Mouse (Mus musculus): Measurements from ENCODE around the gene Akap7.
A peak's percentile ranks its signal among the peaks of the same experiment; 100 is the strongest.

Akap7 gene

DNA sequence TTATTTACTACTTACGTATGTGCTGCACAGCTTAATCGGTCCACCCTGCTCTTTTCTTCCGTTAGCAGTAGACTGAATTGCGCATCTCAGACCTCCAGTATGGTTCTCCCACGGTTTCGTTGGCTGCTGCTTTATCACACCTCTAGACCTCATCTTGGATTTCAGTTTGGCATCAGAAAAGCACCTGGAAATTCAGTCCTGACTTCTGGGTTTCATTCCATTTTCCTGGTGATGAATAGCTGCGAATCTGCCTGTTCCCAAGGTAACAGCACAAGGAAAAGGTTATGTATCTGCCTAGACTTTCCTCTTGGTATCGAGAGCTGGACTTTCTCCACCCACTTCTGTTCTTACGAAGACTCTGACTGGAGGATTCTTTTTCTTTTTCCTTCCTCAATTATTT lies at the start of gene Akap7:
Akap7 (minus strand) TSS at position 101 of the 400 bp plus-strand sequence.
- DNase-seq (ENCODE audit: low read depth, low spot score) = no peak

DNA sequence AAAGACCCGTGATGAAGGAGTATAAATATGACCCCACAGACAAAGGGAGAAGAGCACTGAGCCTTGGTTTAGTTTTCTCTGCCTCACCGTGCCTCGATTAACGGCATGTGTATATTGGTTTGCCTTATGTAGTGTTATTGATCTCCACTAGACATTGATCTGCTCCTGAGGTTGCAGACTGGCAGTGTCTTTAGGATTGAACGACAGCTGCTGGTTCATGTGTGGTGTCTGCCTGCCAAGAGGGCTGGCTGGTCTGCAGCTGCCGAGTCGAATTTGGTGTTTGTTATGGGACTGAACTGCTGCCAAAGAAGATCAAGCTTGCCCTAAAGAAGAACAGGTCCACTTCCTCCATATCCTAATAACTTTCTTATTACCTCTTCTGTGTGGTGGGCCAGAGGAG lies 46.7 kb upstream of the Akap7 start:
- DNase-seq (ENCODE audit: low read depth, low spot score) = no peak

DNA sequence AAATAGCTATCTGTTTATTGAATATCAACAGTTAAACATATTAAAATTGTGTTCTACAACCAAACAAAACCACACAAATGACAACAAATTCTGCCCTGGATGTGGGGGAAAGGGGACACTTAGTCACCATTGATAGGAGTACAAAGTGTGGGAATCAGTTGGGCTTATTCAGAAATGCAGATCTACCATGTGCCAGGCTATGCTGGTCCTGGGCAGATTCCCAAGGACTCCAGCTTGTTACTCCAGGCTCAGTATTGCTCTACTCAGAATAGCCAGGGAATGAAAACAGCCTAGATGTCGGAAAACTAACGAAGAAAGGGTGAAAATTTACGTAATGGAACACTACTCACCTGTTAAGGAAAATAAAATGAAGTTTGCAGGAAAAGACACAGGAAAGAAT lies 46.3 kb upstream of the Akap7 start:
- DNase-seq (ENCODE audit: low read depth, low spot score) = no peak

DNA sequence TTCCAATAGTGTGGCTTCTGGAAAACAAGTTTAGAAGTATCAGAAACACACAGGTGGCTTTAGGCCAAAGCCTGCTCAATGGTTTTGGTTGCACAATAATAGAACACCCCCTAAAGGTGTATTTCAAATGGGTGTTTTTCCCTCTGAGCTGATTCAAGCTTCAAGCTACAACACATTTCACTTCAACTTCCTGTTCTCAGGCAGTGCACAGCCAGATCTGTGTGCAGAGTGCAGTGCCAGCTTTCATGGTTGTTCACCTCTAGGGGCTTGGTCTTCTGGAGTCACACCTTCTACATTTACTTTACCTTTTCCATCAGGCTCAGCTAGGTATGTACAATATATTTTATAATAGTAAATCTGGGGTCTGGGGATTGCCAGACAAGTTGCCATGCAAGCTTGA lies 35.1 kb upstream of the Akap7 start:
- DNase-seq (ENCODE audit: low read depth, low spot score) = no peak

DNA sequence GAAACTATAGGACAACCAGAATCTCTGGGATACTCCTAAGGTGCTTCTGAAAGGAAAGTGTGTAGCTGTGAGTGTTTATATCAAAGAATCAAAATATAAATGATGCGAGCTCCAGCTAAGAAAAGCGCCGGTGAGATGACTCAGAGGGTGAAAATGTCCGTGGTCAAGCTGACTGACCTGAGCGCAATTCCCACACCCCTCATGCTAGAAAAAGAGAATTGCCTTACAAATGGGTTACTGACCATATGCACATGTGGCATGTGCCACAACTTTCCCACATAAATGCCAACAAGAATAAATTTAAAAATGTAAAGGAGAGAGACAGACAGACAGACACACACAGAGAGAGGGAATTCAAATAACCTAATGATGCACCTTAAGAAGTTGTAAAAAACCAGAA lies 33.0 kb upstream of the Akap7 start:
- DNase-seq (ENCODE audit: low read depth, low spot score) = no peak

DNA sequence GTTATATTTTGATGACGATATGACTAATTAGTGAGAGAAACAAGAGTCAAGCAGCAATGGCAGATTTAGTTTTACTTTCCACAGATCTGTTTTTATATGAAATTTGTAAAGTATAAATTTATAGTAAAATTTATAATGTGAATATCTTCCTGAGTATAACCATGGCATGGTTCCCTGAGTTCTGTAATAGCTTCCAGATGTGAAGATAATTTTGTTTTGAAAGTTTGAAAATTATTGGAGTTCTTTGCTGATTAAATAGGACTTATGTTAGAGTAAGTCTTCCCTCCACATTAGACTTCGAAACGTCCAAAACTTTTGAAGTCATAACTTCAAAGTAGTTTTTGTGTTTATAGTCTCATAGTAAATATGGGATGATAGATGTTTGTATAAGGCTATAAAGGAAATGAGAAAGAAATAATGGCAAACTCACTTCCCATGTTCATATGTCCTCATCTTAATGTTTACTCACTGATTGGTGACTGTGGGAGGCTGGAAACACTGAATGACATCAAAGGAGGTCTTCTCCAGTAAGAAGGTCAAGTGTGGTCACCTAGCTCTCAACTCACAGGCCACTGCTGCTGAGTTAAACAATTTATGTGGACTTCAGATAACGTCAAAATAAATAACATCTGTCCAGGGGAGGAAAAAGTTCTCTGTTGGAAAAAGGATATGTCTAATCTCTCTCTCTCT lies 25.9 kb upstream of the Akap7 start:
- DNase-seq (ENCODE audit: low read depth, low spot score) = no peak

DNA sequence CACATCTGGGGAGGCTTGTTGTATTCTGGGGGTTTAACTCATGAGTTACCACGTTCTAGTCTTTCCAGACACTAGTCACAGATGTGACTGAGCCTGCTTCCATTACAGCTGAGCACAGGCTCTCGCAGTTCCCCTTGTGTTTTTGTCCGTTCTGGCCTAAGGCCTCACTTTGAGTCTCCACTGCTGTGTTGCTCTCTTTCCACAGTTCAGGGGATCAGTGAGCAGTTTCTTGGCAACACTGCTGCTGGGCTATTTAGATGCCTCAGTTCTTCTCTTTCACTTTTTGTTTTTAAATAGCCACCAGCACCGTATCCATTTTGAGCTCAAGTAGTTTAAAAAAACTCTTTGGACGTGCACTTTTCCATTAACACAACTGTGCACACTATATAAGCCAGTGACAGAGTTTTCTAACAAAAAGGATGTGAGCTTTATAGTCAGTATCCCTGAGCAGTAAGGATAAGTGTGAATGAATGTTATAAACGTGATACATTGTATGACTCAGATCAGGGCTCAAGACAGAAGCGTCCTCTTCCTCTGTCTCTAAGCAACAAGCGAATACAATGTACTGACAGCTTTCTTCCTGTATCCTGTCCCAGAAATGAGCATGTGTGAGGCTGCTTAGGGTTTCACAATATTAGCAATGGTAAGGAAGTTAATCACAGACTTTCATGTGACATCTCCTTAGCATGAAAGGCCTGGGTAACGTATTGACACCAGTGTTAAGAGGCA lies 23.8 kb upstream of the Akap7 start:
- DNase-seq (ENCODE audit: low read depth, low spot score) = no peak

DNA sequence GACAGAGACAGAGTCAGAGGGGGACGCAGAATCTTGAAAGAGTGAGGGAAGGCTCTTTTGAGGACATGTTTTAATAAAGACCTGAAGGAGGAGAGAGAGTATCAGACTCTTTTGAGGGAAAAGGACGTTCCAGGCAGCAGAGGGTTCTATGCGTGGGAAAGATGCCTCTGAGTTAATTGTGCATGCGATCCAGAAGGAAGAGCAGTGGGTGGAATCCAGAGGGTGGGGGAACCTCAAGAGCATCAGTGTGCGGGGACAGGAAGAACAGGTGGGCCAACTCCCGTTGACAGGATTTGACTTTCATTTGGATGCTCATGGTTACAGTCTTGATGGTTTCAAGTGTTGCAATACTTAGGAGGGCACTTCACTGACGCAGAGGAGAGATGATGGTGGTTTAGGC lies 22.4 kb upstream of the Akap7 start:
- no peak for DNase-seq (ENCODE audit: low read depth, low spot score)

DNA sequence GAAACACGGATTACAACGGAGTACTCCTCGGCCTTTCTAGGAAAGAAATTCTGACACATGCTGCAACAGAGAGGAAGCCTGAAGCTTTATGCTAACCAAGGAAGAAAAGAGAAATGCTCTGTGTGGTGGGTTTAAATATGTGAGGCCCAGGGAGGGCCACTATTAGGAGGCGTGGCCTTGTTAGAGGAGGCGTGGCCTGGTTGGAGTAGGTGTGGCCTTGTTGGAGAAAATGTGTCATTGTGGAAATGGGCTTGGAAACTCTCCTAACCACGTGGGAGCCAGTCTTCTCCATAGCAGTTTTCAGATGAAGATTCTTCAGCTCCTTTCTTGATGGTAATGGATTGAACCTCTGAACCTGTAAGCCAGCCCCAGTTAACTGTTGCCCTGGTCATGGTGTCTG lies 19.8 kb upstream of the Akap7 start:
- DNase-seq (ENCODE audit: low read depth, low spot score) = no peak

DNA sequence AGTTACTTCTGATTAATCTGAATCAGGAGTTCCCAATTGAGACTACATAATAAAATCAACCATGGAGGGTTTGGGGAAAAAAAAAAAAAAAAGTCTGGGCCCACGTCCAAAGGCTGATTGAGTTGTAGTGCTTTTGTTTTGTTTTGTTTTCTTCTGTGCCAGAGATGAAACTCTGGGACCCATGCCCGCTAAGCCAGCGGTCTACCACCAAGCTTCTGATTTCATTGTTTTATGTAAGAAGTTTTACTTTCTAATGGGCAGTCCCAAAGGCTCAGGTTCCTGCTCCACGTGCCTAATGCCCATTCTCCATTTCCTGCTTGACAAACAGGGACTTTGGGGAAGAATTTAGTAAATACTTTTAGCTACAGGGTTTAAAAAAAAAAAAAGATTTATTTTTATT lies 18.0 kb upstream of the Akap7 start:
- DNase-seq (ENCODE audit: low read depth, low spot score) = no peak

DNA sequence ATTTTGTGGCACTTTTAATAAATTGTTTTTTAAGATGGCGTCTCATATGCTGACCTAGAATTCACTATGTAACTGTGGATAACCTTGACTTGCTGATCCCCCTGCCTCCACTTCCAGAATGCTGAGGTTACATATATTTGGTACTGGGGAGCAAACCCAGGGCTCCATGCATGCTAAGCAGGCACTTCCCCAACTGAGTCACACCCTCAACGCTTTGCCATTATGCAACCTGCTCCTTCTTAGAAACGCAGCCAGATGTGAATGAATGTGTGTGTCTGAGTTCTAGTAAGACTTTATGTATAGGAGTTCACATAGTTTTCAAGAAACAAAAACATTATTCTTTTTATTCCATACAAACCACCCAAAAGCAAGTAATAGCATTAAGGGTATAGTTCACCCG lies 13.5 kb upstream of the Akap7 start:
- no peak for DNase-seq (ENCODE audit: low read depth, low spot score)

DNA sequence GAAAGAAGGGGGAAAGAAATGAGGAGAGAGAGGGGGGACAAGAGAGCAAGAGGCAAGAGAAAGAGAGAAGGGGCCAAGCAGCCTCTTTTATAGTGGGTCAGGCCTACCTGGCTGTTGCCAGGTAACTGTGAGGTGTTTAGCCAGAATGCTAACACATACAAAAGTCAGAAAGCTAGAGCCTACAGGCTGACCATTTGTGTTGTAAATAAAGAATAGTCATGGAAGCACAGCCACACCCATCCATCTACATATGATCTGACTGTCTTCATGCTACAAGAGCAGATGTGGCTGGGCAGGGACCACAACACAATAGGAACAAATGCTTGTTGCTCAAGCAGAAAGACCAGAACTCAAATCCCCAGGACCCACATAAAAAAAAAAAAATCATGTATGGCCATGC lies 11.9 kb upstream of the Akap7 start:
- DNase-seq (ENCODE audit: low read depth, low spot score) = no peak

DNA sequence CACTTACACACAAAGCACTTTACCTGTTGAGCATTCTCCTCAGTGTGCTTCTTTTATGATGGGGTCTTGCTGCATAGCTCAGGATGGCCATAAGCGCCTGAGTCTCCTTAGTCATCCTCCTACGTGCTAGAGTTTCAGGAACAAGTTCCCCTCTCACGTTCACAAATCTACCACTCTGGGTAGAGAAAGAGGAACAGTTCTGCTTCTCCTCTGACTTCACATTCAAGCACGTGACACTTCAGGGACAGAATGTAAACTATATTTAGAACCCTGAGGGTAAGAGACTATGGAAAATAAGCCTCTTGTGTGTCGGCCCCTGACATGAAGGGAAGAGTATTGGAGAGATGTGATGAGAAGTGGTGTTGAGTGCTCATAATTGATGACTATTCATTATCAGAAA lies 10.7 kb upstream of the Akap7 start:
- no peak for DNase-seq (ENCODE audit: low read depth, low spot score)

DNA sequence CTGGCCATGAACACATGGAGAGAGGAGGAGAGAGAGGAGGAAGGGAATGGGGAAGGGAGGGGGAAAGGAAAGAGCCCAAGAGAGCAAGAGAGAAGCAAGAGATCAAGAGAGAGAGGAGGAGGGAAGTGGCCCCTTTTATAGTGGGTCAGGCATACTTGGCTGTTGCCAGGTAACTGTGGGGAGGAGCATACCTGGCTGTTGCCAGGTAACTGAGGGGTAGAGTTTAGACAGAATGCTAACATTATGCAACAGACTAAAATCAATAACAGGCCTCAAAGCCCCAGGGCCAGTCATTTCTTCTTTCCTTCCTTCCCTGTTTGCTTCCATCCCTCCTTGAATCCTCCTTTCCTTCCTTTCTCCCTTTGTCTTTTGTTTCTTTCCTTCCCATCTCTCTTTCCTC lies 10.0 kb upstream of the Akap7 start:
- DNase-seq (ENCODE audit: low read depth, low spot score) = no peak

DNA sequence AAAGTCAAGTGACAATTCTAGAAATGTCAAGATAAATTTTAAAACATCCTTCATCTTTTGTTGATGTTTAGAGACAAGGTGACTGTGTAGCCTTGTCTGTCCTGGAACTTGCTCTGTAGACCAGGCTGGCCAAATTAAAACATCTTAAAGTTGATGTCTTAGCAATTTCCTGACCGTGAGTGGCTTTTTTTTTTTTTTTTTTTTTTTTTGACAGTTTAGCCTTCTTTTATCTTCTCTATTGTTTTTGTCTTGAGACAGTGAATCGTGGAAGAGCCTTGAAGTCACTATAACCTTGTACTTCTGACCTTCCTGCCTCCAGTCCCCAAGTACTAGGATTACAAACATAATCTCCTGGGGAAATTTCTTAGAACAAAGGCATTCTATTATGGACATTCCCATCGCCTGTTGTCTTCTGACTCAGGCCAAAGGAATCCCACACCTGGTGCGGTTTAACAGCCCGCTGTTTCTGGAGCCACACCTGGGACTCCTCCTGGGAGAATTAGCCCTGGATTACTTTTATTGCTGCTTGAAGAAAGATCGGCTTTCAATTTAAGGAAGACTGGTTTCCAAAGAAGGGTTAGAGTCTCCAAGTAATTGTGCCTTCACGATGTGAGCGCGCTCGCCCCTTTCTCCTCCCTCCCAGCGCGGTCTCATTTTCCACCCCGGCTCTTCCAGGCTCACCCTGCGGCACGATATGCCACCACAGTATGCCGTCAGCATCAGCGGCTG lies 6.3 kb upstream of the Akap7 start:
- DNase-seq (ENCODE audit: low read depth, low spot score) = peak; percentile 67

DNA sequence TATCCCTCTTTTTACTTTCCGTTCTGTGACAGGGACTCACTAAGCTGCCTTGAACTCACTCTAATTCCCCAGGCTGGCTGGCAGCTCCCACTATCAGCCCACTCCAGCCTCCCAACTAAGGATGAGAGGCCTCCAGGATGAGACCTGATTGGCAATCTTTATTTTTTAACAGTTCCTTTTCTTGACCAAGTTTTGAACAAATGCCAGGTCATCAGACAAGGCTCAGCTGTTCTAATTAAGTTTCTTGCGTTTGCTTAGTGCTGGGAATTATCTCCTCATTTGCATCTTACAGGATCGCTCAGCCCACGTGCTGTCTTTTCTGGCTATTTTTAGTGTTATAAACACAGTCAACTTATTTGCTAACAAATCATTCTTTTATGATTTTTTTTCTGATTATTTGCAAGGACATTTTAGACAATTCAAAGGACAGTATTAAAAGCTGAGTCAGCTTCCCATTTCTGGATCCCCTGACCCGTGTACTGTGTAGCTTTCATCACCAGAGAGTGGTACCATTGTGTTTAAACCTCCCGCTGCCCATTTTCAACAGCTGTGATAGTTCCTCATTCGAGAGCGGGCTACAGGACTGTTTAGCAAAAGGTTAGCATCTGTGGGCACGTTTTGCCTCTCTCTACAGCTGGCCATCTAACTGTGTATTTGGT lies 4.0 kb upstream of the Akap7 start:
- DNase-seq (ENCODE audit: low read depth, low spot score) = no peak

DNA sequence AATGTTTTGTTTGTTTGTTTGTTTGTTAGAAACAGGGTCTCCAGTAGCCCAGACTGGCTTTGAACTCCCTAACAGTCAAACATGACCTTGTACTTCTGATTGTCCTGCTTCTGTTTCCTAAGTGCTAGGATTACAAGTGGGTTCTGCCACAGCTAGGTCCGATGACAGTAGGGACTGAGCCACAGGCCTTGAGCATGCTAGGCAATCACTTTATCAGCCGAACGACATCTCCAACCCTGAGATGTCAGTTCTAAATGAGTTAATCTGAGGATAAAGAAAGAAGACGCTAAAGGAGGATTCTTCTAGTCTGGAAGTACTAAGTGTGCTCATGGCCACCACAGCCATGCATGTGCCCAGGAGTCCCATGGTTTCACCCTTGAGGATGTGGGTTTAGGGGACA lies 3.1 kb upstream of the Akap7 start:
- no peak for DNase-seq (ENCODE audit: low read depth, low spot score)

DNA sequence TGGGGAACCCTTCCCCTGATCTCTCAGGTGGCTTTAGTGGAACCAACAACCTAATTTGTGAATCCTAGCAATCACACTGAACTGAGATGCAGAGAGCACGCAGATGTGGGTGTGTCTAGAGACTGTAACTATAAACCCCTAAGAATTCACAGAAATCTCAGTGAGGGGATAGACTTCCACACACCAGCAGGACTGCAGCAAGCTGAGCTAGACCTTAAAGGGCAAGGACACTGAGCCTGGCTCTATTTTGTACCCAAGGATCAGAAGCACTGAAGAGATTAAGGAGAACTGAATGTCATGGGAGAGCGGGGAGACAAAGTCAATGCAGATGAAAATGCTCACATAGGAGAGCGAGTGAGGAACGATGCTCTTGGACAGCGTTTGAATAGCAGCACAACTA lies 2.3 kb upstream of the Akap7 start:
- DNase-seq (ENCODE audit: low read depth, low spot score) = no peak

DNA sequence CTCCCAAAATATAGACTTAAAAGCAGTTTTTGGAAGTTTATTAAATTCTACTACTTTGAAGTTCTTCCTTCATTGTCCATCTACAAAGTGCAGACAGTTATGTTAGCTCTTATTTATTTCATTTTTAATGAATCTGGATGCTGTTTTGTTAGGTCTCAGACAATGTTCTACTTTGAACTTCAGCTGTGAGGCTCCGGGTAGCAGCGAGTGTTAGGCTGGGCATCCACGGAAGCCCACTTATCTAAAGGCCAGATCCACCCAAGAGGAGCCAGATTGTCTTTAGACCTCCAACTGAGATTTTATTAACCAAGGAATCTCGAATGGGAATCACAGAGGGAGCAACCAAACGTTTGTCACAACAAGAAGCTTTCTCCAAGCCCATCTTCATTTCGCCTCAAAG lies 2.5 kb downstream of the Akap7 start:
- DNase-seq (ENCODE audit: low read depth, low spot score) = no peak

DNA sequence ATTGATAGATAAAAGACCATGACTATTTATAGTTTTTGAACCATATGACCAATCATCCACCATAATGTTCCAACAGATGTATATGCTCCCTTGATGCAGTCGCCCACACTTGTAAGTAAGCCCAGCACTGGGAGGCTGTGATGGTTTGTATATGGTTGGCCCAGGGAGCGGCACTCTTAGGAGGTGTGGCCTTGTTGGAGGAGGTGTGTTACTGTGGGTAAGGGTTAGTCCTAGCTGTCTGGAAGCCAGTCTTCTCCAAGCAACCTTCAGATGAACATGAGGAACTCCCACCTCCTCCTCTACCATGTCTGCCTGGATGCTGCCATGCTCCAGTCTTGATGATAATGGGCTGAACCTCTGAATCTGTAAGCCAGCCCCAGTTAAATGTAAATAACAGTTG lies 3.1 kb downstream of the Akap7 start:
- DNase-seq (ENCODE audit: low read depth, low spot score) = no peak

DNA sequence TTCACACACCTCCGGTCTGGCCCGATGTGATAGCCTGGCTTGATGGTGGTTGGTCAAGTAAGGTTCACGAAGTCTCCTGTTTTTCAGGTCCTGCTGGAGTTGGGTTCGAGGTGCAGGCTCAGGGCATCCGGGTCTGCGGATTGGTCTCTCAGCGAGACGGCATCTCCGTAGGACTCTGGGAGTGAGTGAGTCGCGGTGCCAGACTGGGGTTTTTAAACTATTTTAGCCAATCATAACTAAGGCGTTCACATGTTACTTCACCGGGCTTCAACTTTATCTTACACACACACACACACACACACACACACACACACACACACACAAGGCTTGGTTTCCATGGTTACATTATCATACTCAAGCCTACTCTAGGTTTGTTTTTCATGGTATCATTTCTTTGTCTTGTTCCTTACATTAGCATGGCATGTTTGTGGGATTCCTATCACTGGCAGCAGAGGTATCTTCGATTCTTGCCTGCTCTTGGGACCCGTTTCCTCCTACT lies 8.6 kb downstream of the Akap7 start:
- no peak for DNase-seq (ENCODE audit: low read depth, low spot score)

DNA sequence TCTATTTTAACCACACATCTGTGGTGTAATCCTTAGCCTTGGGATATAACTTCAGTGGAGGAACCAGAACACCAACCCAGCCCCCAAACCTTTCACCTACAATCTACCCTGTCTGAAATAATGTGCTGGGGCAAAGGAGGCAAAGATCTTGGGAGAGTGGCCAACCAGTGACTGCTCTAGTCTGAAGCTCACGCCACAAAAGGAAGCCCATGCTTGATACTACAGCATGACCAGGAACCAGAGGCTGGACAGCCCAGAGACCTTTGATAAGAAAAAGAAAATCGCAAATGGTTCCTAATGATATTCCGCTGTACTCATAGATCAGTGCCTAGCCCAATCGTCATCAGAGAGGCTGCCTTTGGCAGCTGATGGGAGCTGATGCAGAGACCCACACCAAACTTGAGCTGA lies 9.4 kb downstream of the Akap7 start:
- no peak for DNase-seq (ENCODE audit: low read depth, low spot score)

Measured in forelimb bud, embryonic 11.5 days (tissue).